In genomic region chr13:49308206-49308605, GRCm38 (mm10) we compare ENCODE assay signal across 10 mouse cellular contexts. TPM values are rescaled to one million over a fixed set of nuclear protein-coding genes. Genes with fewer than 3 reads are reported as not detected.
DNase-seq lines count a peak whose midpoint lies in the region; ATAC-seq and TF ChIP-seq lines count a peak whose summit lies in the region.
"Had no signal": no experiment of that assay in that cellular context is flagged by ENCODE, and none has a peak within 500 bp of the region (broad histone marks: within the 10 kb centered on the region; RNA-seq: fewer than 3 reads in every experiment).

No protein-coding gene starts in this region.

- DNase-seq in heart, adult 9 months (ENCODE audit: low spot score in 2 of 2): no peak
- DNase-seq in thymus, adult 2 months: no peak
- no peak for DNase-seq in thymus, postnatal 0 days (ENCODE audit: low spot score)
- DNase-seq in liver, embryonic 11.5 days (ENCODE audit: low spot score): no peak
- DNase-seq in stomach, postnatal 0 days (ENCODE audit: low spot score): no peak
- no peak for DNase-seq in cerebellum, postnatal 10 days
- DNase-seq: cerebellum, adult 9-10 months had no signal

- H3K9ac ChIP-seq in heart, embryonic 13.5 days: no peak overlapping the region
- H3K9ac ChIP-seq in liver, embryonic 11.5 days (ENCODE audit: low read depth, low read length): no peak overlapping the region
- no peak overlapping the region for H3K9ac ChIP-seq in stomach, postnatal 0 days (ENCODE audit: low read length)
- H3K9ac ChIP-seq in kidney, embryonic 15.5 days: no peak overlapping the region

- H3K4me1 ChIP-seq in heart, embryonic 13.5 days: peaks cover 21% of the 10 kb centered on the region
- peaks cover 26% of the 10 kb centered on the region for H3K4me1 ChIP-seq in thymus, adult 2 months (replicated peaks; ENCODE audit: control insufficient read depth, insufficient read depth, low read length)
- H3K4me1 ChIP-seq in liver, embryonic 11.5 days (replicated peaks; ENCODE audit: control insufficient read depth, insufficient read depth, low read length): peaks cover 21% of the 10 kb centered on the region
- 0 out of 2 replicates have a peak, but pooled peaks cover 5% of the 10 kb centered on the region for H3K4me1 ChIP-seq in stomach, postnatal 0 days (replicated peaks; ENCODE audit: control insufficient read depth, insufficient read depth)
- H3K4me1 ChIP-seq in kidney, embryonic 15.5 days: peaks cover 9% of the 10 kb centered on the region

- no peak for ATAC-seq in heart, embryonic 13.5 days (ENCODE audit: extremely low read depth, insufficient number of reproducible peaks, low FRiP score, low TSS enrichment)
- ATAC-seq in liver, embryonic 11.5 days (replicated peaks; ENCODE audit: low FRiP score): 0 out of 2 replicates have a peak, but pooled peaks have one; percentile 16
- no peak for ATAC-seq in stomach, postnatal 0 days (ENCODE audit: low FRiP score, low TSS enrichment)
- no peak for ATAC-seq in kidney, embryonic 15.5 days (replicated peaks; ENCODE audit: low FRiP score)

- no peak for TF ChIP-seq POLR2A in thymus, adult 2 months (IDR thresholded peaks at IDR 0.05; ENCODE audit: control insufficient read depth, extremely low read depth, insufficient read depth, low read length, poor library complexity)

- 79% methylated on average over 4 of the region's 4 CpGs for WGBS in heart, embryonic 13.5 days
- 41% methylated on average over 4 of the region's 4 CpGs for WGBS in thymus, adult 2 months
- 77% methylated on average over 4 of the region's 4 CpGs for WGBS in liver, embryonic 11.5 days
- WGBS in stomach, postnatal 0 days: 82% methylated on average over 4 of the region's 4 CpGs
- WGBS in kidney, embryonic 15.5 days: 88% methylated on average over 4 of the region's 4 CpGs

- H3K27me3 ChIP-seq in heart, embryonic 13.5 days (replicated peaks): no peaks in the 10 kb centered on the region
- no peaks in the 10 kb centered on the region for H3K27me3 ChIP-seq in thymus, adult 2 months (ENCODE audit: control insufficient read depth, insufficient read depth, low read length)
- H3K27me3 ChIP-seq in liver, embryonic 11.5 days (replicated peaks; ENCODE audit: control insufficient read depth, insufficient read depth, low read length): no peaks in the 10 kb centered on the region
- no peaks in the 10 kb centered on the region for H3K27me3 ChIP-seq in stomach, postnatal 0 days (ENCODE audit: control insufficient read depth, insufficient read depth, low read length)
- H3K27me3 ChIP-seq in kidney, embryonic 15.5 days: no peaks in the 10 kb centered on the region

- no peak overlapping the region for H3K4me2 ChIP-seq in heart, embryonic 13.5 days
- peak overlapping the region; percentile 44 for H3K4me2 ChIP-seq in liver, embryonic 11.5 days
- no peak overlapping the region for H3K4me2 ChIP-seq in stomach, postnatal 0 days (replicated peaks; ENCODE audit: low read depth)
- H3K4me2 ChIP-seq in kidney, embryonic 15.5 days: no peak overlapping the region
- H3K4me2 ChIP-seq: midbrain, embryonic 11.5 days had no signal

- H3K9me3 ChIP-seq in heart, embryonic 13.5 days: no peaks in the 10 kb centered on the region
- H3K9me3 ChIP-seq in liver, embryonic 11.5 days (ENCODE audit: control insufficient read depth, low read length): no peaks in the 10 kb centered on the region
- H3K9me3 ChIP-seq in stomach, postnatal 0 days (ENCODE audit: control insufficient read depth, low read length): no peaks in the 10 kb centered on the region
- no peaks in the 10 kb centered on the region for H3K9me3 ChIP-seq in kidney, embryonic 15.5 days (replicated peaks)

- H3K36me3 ChIP-seq in heart, embryonic 13.5 days: no peaks in the 10 kb centered on the region
- no peaks in the 10 kb centered on the region for H3K36me3 ChIP-seq in thymus, adult 2 months (ENCODE audit: control insufficient read depth, insufficient read depth, low read length)
- H3K36me3 ChIP-seq in liver, embryonic 11.5 days (ENCODE audit: control insufficient read depth, insufficient read depth, low read length): no peaks in the 10 kb centered on the region
- no peaks in the 10 kb centered on the region for H3K36me3 ChIP-seq in stomach, postnatal 0 days (ENCODE audit: control insufficient read depth, insufficient read depth, low read length)
- no peaks in the 10 kb centered on the region for H3K36me3 ChIP-seq in kidney, embryonic 15.5 days

- H3K4me3 ChIP-seq in heart, embryonic 13.5 days: no peak overlapping the region
- peak overlapping the region; percentile 72 for H3K4me3 ChIP-seq in thymus, adult 2 months (ENCODE audit: control insufficient read depth, insufficient read depth, low read length)
- peak overlapping the region; percentile 25; the same call in 1 of the 2 replicates for H3K4me3 ChIP-seq in liver, embryonic 11.5 days (ENCODE audit: low read depth, low read length)
- H3K4me3 ChIP-seq in stomach, postnatal 0 days (ENCODE audit: low read depth, low read length): no peak overlapping the region
- H3K4me3 ChIP-seq in kidney, embryonic 15.5 days (replicated peaks): no peak overlapping the region

- H3K27ac ChIP-seq in heart, embryonic 13.5 days (replicated peaks): peak overlapping the region; percentile 91
- H3K27ac ChIP-seq in thymus, adult 2 months (ENCODE audit: control insufficient read depth, insufficient read depth, low read length): peak overlapping the region; percentile 95
- peak overlapping the region; percentile 60 for H3K27ac ChIP-seq in liver, embryonic 11.5 days (ENCODE audit: low read depth, low read length)
- peak overlapping the region; percentile 65 for H3K27ac ChIP-seq in stomach, postnatal 0 days (replicated peaks)
- H3K27ac ChIP-seq in kidney, embryonic 15.5 days: no peak overlapping the region

- TF ChIP-seq CTCF in thymus, adult 2 months (IDR thresholded peaks at IDR 0.05; ENCODE audit: borderline replicate concordance, control insufficient read depth, extremely low read depth, insufficient read depth, low read length, poor library complexity): no peak
- no peak for TF ChIP-seq CTCF in stomach, postnatal 0 days (IDR thresholded peaks at IDR 0.05; ENCODE audit: low read depth)

- TF ChIP-seq EP300 in stomach, postnatal 0 days (optimal IDR thresholded peaks at IDR 0.05): no peak

RNA-seq across cellular contexts. Expression of gene Fgd3, which starts 11.9 kb away (rescaled TPM):
- polyA plus RNA-seq in heart, embryonic 13.5 days (2015; fragmentation: Nextera tagmentation; extraction: Ambion mirVana): 0.05 and 0.23 TPM in 2 replicates
- polyA plus RNA-seq in thymus, adult 2 months (2012; rRNA removed): 17.8 and 19.2 TPM in 2 replicates
- 1.7 and 2.1 TPM in 2 replicates for polyA plus RNA-seq in thymus, postnatal 0 days (2015; fragmentation: Nextera tagmentation; extraction: Ambion mirVana)
- polyA plus RNA-seq in liver, embryonic 11.5 days (2014; fragmentation: Nextera tagmentation; extraction: Ambion mirVana): 0.74 and 0.92 TPM in 2 replicates
- 0.23 and 0.25 TPM in 2 replicates for polyA plus RNA-seq in stomach, postnatal 0 days (2015; fragmentation: Nextera tagmentation; extraction: Ambion mirVana)
- polyA plus RNA-seq in kidney, embryonic 15.5 days (2015; fragmentation: Nextera tagmentation; extraction: Ambion mirVana): 0.74 and 0.78 TPM in 2 replicates

RNA-seq across cellular contexts. Expression of gene Bicd2, which starts 33.2 kb away (rescaled TPM):
- polyA plus RNA-seq in heart, embryonic 13.5 days (2015; fragmentation: Nextera tagmentation; extraction: Ambion mirVana): 38.7 and 40.6 TPM in 2 replicates
- polyA plus RNA-seq in thymus, adult 2 months (2012; rRNA removed): 47.8 and 51.1 TPM in 2 replicates
- polyA plus RNA-seq in thymus, postnatal 0 days (2015; fragmentation: Nextera tagmentation; extraction: Ambion mirVana): 25.4 and 27.0 TPM in 2 replicates
- polyA plus RNA-seq in liver, embryonic 11.5 days (2014; fragmentation: Nextera tagmentation; extraction: Ambion mirVana): 22.6 TPM in 2 replicates
- 19.6 TPM in 2 replicates for polyA plus RNA-seq in stomach, postnatal 0 days (2015; fragmentation: Nextera tagmentation; extraction: Ambion mirVana)
- 25.0 and 26.5 TPM in 2 replicates for polyA plus RNA-seq in kidney, embryonic 15.5 days (2015; fragmentation: Nextera tagmentation; extraction: Ambion mirVana)

RNA-seq across cellular contexts. Expression of gene Susd3, which starts 59.7 kb away (rescaled TPM):
- polyA plus RNA-seq in heart, embryonic 13.5 days (2015; fragmentation: Nextera tagmentation; extraction: Ambion mirVana): 1.2 and 1.9 TPM in 2 replicates
- 13.1 and 16.2 TPM in 2 replicates for polyA plus RNA-seq in thymus, adult 2 months (2012; rRNA removed)
- 11.3 and 14.1 TPM in 2 replicates for polyA plus RNA-seq in thymus, postnatal 0 days (2015; fragmentation: Nextera tagmentation; extraction: Ambion mirVana)
- polyA plus RNA-seq in liver, embryonic 11.5 days (2014; fragmentation: Nextera tagmentation; extraction: Ambion mirVana): 4.4 and 5.2 TPM in 2 replicates
- 1.0 and 1.2 TPM in 2 replicates for polyA plus RNA-seq in stomach, postnatal 0 days (2015; fragmentation: Nextera tagmentation; extraction: Ambion mirVana)
- 18.5 and 22.7 TPM in 2 replicates for polyA plus RNA-seq in kidney, embryonic 15.5 days (2015; fragmentation: Nextera tagmentation; extraction: Ambion mirVana)

Comparison
In these comparisons a context has a peak if more than half of its experiments do, and no peak if none do; other contexts are left out.
1. H3K4me3 ChIP-seq: peak in thymus, adult 2 months (single experiment) and liver, embryonic 11.5 days (single experiment); none in heart, embryonic 13.5 days (single experiment), stomach, postnatal 0 days (single experiment) and kidney, embryonic 15.5 days (single experiment).